Mouse (Mus musculus): ENCODE measurements around the gene Rnaseh2a. TPM values are rescaled to one million over a fixed set of nuclear protein-coding genes. Genes with fewer than 3 reads are reported as not detected.

The Rnaseh2a gene
- polyA plus RNA-seq (2012; ENCODE audit: low replicate concordance) = 196 and 282 TPM in 2 replicates

DNA sequence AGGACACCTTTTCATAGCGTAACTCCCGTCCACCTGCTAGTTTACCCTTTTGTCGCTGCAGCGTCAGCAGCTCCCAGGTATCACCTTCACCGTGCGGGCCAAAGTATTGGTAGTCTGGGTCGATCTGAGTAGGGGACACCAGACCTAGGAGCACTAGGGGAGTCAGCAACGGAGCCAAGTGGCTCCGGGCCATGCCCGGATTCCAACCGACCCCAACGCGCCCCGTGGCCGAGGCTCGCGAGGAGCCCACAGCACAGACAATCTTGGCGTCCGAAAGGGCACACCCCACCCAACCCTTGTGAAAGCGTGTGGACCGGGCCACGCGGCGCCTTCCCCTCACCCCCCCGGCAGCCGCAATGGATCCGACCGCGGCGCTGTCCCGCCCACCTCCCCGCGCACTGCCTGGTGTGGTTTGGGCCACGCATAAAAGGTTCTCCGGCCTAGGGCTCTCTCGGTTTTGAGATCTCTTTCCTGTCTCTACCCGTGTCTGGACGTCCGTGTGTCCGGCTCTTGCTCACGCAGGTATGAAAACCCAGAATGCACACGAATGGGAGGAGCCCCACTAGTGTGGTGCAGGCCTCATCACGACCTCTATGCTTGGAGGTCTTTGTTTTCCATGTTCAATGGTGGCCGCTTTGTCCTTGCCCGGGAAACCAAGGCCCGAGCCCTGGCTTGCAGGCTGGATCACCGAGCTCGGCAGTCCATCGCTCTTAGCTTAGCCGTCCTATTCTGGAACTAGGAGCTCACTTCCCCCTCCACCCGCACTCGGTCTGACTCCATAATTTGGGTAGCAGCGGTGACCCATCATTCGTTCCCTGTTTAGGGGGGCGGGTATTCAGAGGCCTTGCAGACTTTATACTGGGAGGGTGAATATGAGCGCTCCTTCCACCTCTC, at the start of gene Rnaseh2a, which contains the start of the genes Gm49661 and Prdx2:
Gene Rnaseh2a, minus strand, starts transcription at position 527 of the 894 bp plus-strand sequence.
Gene Gm49661, minus strand, starts transcription at position 193 of the 894 bp plus-strand sequence.
Gene Prdx2, plus strand, starts transcription at position 347 of the 894 bp plus-strand sequence.

DNA sequence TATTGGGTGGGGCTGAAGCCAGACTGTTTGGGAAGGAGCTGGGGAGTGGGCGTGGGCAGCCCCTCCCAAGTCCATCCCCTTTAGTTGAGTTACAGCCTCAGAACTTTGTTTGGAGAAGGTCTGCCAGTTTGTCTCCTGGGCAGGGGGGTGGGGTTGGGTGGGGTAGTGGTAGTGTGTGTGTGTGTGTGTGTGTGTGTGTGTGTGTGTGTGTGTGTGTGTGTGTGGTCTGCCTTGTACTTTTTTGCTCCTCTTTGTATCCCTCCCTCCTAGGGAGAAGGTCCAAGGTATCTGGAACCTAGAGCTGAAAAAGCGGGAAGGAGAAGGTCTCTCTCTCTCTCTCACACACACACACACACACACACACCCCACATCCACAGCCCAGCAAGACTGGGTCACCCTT, 44.9 kb upstream of the Rnaseh2a start, which contains the start of gene Best2:
Gene Best2, minus strand, starts transcription at position 101 of the 400 bp plus-strand sequence.

DNA sequence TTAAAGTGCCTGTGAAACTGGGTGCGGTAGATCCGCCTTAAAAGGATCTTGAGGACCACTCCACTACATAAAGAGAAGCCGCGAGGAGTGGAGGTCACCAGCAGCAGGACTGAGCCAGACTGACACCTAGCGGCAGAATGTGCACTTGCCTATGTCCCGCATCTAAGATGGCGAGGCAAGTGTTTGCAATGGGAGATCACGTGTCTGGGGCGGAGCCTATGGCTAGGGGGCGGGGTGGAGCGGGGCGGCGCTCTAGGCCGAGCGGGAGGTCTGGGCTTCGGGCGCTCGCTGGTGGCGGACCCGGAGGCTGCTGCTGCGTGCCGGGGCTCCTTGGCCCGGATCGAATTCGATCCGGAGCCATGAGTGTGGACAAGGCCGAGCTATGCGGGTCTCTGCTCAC, 20.8 kb upstream of the Rnaseh2a start, which contains the start of gene Hook2:
Gene Hook2, plus strand, starts transcription at position 255 of the 400 bp plus-strand sequence.

DNA sequence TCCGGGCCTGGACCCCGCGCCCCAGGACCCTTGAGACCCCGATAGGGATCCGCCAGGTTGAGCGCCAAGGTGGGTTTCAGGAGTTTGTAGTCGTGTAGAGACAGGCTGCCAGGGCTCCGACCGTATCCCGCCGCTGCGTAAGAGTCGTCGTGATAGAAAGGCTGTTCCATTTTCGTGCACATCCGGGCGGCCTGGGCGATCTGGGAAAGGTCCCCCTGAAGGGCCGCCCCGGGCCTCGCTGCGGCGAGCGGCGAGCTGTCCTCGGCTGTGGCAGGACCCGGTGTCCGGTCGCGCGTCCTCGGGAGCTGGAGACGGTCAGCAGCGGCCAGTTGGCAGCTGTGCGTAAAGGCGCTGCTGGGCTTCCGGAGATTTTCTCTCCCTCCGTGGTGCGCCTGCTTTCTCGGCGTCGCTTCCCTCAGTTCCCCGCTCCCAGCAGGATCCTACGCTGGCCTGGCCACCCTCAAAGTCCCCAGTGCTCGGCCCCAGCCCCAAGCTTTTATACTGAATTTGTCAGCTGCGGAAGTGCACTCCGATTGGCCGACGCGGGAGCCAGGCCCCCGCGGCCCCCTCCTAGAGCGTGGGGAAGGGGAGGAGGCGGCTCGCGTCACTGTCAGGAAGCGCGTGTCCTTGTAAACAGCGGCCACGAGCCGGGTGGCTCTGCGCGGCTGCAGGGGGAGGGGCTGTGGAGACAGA, 8.8 kb upstream of the Rnaseh2a start, which contains the start of gene Junb:
Gene Junb, minus strand, starts transcription at position 471 of the 693 bp plus-strand sequence.

DNA sequence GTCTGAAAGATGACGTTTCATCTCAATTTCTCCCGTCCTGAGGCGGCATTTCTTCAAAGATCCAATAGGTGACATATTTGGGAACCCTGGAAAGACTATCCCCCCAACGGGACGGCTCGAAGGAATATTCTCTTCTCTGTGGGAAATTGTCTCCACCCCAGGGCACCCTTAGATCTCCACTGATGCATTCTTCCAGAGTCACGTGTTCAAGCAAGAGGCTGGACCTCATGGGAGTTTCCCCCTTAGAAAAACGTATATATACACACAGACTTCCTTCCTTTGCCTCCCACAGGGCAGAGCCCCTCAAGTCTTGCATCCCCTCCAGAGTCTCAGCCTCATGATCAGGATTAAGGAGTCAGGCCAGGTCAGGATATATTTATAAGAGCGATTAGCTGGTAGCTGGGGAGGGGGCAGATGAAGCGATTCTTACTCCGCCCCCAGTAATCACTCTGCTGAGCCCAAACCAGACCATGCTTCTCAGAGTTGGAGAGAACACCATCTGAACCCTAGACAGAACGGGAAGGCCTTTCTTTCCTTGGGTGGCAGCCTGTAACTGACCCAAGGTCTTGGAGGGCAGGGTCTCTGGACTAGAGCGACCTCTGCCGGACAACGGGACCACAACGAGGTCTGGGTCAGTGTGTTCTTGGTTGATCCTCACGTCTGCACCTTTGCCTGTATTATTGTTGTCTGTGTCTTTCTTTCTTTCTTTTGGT, 22.9 kb downstream of the Rnaseh2a start, which contains the start of gene Rtbdn:
Gene Rtbdn, plus strand, starts transcription at position 464 of the 713 bp plus-strand sequence.

DNA sequence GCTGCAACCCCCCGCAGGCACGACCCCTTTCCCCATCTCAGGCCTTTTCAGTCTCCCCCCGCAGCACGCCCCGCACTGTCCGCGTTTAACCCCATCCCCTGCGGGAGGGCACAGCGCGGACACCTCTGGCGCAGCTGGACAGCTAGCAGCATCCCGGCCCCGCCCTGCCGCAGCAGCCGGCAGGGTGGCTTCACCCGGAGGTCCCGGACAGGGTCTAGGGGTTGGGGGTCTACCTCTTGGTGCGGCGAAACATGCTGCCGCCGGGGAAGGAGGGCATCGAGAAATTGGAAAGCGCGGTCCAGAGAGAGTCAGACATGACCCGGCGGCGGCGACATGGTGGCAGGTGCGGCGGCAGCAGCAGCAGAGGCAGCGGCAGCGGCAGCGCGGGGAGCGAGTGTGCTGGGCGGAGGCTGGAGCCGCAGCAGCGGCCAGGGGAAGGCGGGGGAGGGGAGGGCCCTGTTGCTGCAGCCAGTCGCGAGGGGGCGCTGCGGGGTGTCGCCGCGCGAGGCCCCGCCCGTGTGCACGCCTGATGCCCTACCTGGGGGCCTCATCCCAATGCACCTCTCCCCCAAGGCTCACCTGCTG, 32.5 kb downstream of the Rnaseh2a start, which contains the start of gene Mast1:
Gene Mast1, minus strand, starts transcription at position 398 of the 585 bp plus-strand sequence.

DNA sequence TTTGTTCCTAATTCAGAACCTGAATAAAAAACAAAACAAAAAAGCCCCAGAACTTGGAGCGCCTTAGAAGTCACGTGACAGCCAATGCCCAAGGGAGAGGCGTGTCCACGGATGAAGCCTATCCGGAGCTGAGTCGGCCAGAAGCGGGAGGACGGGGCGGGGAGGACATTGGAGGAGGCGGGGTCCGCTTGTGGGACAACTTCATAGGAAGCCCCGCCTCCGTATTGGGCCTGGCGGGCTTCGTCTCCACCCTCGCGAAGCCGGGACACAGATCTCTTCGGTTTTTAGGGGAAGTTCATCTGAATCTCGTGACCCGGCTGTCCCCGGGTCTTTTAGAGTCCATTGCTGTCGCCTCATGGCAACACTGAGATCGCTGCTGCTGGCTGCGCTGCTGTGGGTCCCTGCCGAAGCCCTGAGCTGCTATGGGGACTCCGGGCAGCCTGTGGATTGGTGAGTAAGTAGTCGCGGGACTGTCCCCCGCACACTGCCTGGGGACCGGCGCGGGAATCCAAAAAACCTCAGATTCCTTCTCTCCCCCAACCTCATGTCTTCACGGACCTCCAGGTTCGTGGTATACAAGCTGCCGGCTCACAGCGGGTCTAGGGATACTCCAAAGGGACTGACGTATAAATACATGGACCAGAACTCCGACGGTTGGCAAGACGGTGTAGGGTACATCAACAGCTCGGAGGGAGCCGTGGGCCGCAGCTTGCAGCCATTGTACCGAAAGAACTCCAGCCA, 61.0 kb downstream of the Rnaseh2a start, which contains the start of gene Dnase2a:
Gene Dnase2a, plus strand, starts transcription at position 140 of the 741 bp plus-strand sequence.

Other genes starting within 250 kb of the Rnaseh2a start
- gene G430095P16Rik, start 246.8 kb downstream of the Rnaseh2a start, polyA plus RNA-seq (2012; ENCODE audit: low replicate concordance) = 24.7 and 29.3 TPM in 2 replicates
- gene Nfix, start 169.4 kb downstream of the Rnaseh2a start, polyA plus RNA-seq (2012; ENCODE audit: low replicate concordance) = 27.0 and 31.4 TPM in 2 replicates
- gene Dand5, start 146.9 kb downstream of the Rnaseh2a start, polyA plus RNA-seq (2012; ENCODE audit: low replicate concordance) = 1.8 and 2.7 TPM in 2 replicates
- gene Gadd45gip1, start 138.2 kb downstream of the Rnaseh2a start, polyA plus RNA-seq (2012; ENCODE audit: low replicate concordance) = 27.9 and 40.8 TPM in 2 replicates
- 457 and 479 TPM in 2 replicates for gene Rad23a, start 129.1 kb downstream of the Rnaseh2a start, polyA plus RNA-seq (2012; ENCODE audit: low replicate concordance)
- gene Calr, start 122.8 kb downstream of the Rnaseh2a start, polyA plus RNA-seq (2012; ENCODE audit: low replicate concordance) = 286 and 333 TPM in 2 replicates
- 28.3 and 50.1 TPM in 2 replicates for gene Farsa, start 112.8 kb downstream of the Rnaseh2a start, polyA plus RNA-seq (2012; ENCODE audit: low replicate concordance)
- gene Syce2, start 97.7 kb downstream of the Rnaseh2a start, polyA plus RNA-seq (2012; ENCODE audit: low replicate concordance) = 12.7 and 13.2 TPM in 2 replicates
- gene Gcdh, start 75.8 kb downstream of the Rnaseh2a start, polyA plus RNA-seq (2012; ENCODE audit: low replicate concordance) = 22.8 and 49.5 TPM in 2 replicates
- gene Klf1, start 67.8 kb downstream of the Rnaseh2a start, polyA plus RNA-seq (2012; ENCODE audit: low replicate concordance) = 15.8 and 107 TPM in 2 replicates
- gene Dnase2a, start 61.2 kb downstream of the Rnaseh2a start, polyA plus RNA-seq (2012; ENCODE audit: low replicate concordance) = 13.7 and 72.9 TPM in 2 replicates
- gene Mast1, start 32.4 kb downstream of the Rnaseh2a start, polyA plus RNA-seq (2012; ENCODE audit: low replicate concordance) = 1.4 and 2.3 TPM in 2 replicates
- not detected in 2 replicates for gene Rtbdn, start 22.8 kb downstream of the Rnaseh2a start, polyA plus RNA-seq (2012; ENCODE audit: low replicate concordance)
- not detected in 2 replicates for gene Gm49661, start 334 bp downstream of the Rnaseh2a start, polyA plus RNA-seq (2012; ENCODE audit: low replicate concordance)
- 10.7 and 94.5 TPM in 2 replicates for gene Prdx2, start 180 bp downstream of the Rnaseh2a start, polyA plus RNA-seq (2012; ENCODE audit: low replicate concordance)
- 324 and 1,538 TPM in 2 replicates for gene Junb, start 9.0 kb upstream of the Rnaseh2a start, polyA plus RNA-seq (2012; ENCODE audit: low replicate concordance)
- 6.5 and 8.4 TPM in 2 replicates for gene Hook2, start 20.8 kb upstream of the Rnaseh2a start, polyA plus RNA-seq (2012; ENCODE audit: low replicate concordance)
- gene Best2, start 44.8 kb upstream of the Rnaseh2a start, polyA plus RNA-seq (2012; ENCODE audit: low replicate concordance) = not detected in 2 replicates
- gene Asna1, start 55.5 kb upstream of the Rnaseh2a start, polyA plus RNA-seq (2012; ENCODE audit: low replicate concordance) = 55.1 and 111 TPM in 2 replicates
- 260 and 442 TPM in 2 replicates for gene Trir, start 57.1 kb upstream of the Rnaseh2a start, polyA plus RNA-seq (2012; ENCODE audit: low replicate concordance)
- 9.5 and 12.9 TPM in 2 replicates for gene Tnpo2, start 67.1 kb upstream of the Rnaseh2a start, polyA plus RNA-seq (2012; ENCODE audit: low replicate concordance)
- 20.6 and 23.5 TPM in 2 replicates for gene Fbxw9, start 90.3 kb upstream of the Rnaseh2a start, polyA plus RNA-seq (2012; ENCODE audit: low replicate concordance)
- gene Gm5741, start 98.2 kb upstream of the Rnaseh2a start, polyA plus RNA-seq (2012; ENCODE audit: low replicate concordance) = 1.1 TPM in 1 of 2 replicates, not detected in the other
- gene Dhps, start 102.0 kb upstream of the Rnaseh2a start, polyA plus RNA-seq (2012; ENCODE audit: low replicate concordance) = 31.6 and 110 TPM in 2 replicates
- gene Wdr83os, start 111.0 kb upstream of the Rnaseh2a start, polyA plus RNA-seq (2012; ENCODE audit: low replicate concordance) = 5.6 and 16.3 TPM in 2 replicates
- 8.9 and 19.5 TPM in 2 replicates for gene Wdr83, start 111.5 kb upstream of the Rnaseh2a start, polyA plus RNA-seq (2012; ENCODE audit: low replicate concordance)
- gene Man2b1, start 113.5 kb upstream of the Rnaseh2a start, polyA plus RNA-seq (2012; ENCODE audit: low replicate concordance) = 27.4 and 79.7 TPM in 2 replicates
- gene Zfp791, start 153.3 kb upstream of the Rnaseh2a start, polyA plus RNA-seq (2012; ENCODE audit: low replicate concordance) = not detected in 2 replicates
- not detected in 2 replicates for gene Cks1brt, start 182.2 kb upstream of the Rnaseh2a start, polyA plus RNA-seq (2012; ENCODE audit: low replicate concordance)

Measured in hematopoietic multipotent progenitor cell, adult 10-12 weeks (in vitro differentiated cells).